Mouse (Mus musculus) hindbrain, embryonic 16.5 days (tissue): ENCODE data around the gene Efcab8. TPM values are rescaled to one million over a fixed set of nuclear protein-coding genes. Genes with fewer than 3 reads are reported as not detected.

Experiments used
- ATAC-seq: fragments of 200-750 bp; cut with Nextera tagmentation; 2 replicates; pipeline ENCODE4 v1.8.0; 2017; ENCODE audit warnings: moderate TSS enrichment, moderate library complexity
- H3K27ac ChIP-seq: fragments of 300-500 bp; sonication (generic); 2 replicates; pipeline ENCODE4 v1.5.1; 2014; ENCODE audit warnings: low read depth, mild to moderate bottlenecking, control low read depth, low read length, moderate library complexity
- H3K27me3 ChIP-seq: fragments of 300-500 bp; sonication (generic); replicated peaks from 2 replicates; pipeline ENCODE4 v1.6.1; 2014; ENCODE audit warnings: low read length; ENCODE audit not compliant: control insufficient read depth, insufficient read depth
- H3K36me3 ChIP-seq: fragments of 300-500 bp; sonication (generic); 2 replicates; pipeline ENCODE4 v1.6.1; 2014; ENCODE audit warnings: mild to moderate bottlenecking, low read length, moderate library complexity, mixed read lengths; ENCODE audit not compliant: control insufficient read depth, insufficient read depth
- H3K4me1 ChIP-seq: fragments of 300-500 bp; sonication (generic); 2 replicates; pipeline ENCODE4 v1.6.1; 2014; ENCODE audit warnings: low read depth, low read length; ENCODE audit not compliant: control insufficient read depth, insufficient read depth
- H3K4me2 ChIP-seq: fragments of 300-500 bp; sonication (generic); 2 replicates; pipeline ENCODE4 v1.6.1; 2014; ENCODE audit warnings: mild to moderate bottlenecking, low read length, control low read depth, moderate library complexity
- H3K4me3 ChIP-seq: fragments of 300-500 bp; sonication (generic); 2 replicates; pipeline ENCODE4 v1.5.1; 2014; ENCODE audit warnings: mild to moderate bottlenecking, low read length, control low read depth, moderate library complexity
- H3K9ac ChIP-seq: fragments of 300-500 bp; sonication (generic); 2 replicates; pipeline ENCODE4 v1.6.1; 2014; ENCODE audit warnings: low read depth, mild to moderate bottlenecking, control low read depth, low read length, moderate library complexity
- H3K9me3 ChIP-seq: fragments of 300-500 bp; sonication (generic); 2 replicates; pipeline ENCODE4 v1.6.1; 2014; ENCODE audit warnings: mild to moderate bottlenecking, low read length, moderate library complexity; ENCODE audit not compliant: control insufficient read depth
- WGBS: fragments of 180-500 bp; shearing (Covaris S2); extraction: QIAGEN DNeasy Blood & Tissue Kit; methylation state at CpG from one replicate; pipeline ENCODE4 v1.1.7; 2014; 5-methylcytosine and 5-hydroxymethylcytosine counted together
- polyA plus RNA-seq: library from polyadenylated mRNA; unstranded; fragments of >200 nt; fragmentation: Nextera tagmentation; extraction: Ambion mirVana; gene quantifications from 2 replicates; pipeline ENCODE4 v1.2.1, GENCODE M21; 2015

Efcab8 gene
- polyA plus RNA-seq, 1 experiment from 2014 or later, result not detected

GRCm38 (mm10) chr2:153848389-153848788, 68.7 kb downstream of the Efcab8 start:
- 77% methylated on average over 3 of the region's 3 CpGs for WGBS

DNA sequence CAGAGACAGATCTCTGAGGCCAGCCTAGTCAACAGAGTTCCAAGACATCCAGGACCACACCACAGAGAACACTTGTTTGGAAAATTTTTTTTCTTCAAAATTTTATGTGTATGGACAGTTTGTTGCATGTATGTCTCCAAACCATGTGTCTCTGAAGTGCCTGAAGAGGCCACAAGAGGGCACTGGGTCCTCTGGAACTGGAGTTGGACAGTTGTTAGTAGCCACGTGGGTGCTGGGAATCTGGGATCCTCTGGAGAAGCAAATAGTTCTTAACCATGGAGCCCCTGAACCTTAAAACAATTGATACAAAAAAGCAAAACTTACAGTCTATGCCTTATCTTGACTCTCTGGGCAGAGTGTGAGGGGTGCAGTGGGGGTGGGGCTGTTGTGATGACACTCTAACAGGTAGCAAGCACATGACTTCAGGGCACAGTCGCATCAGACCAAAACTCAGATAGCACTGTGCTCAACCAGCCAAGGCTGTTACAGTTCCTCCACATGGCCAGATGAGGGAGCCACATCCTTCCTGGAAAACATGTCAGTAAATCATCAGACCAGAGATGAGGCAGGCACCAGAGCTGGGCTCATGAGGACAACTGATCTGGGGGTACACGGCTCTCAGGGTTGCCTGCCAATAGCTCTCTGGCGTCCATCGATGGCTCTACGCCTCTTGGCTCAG, 70.8 kb downstream of the Efcab8 start:
- no peak overlapping the region for H3K9ac ChIP-seq
- H3K9me3 ChIP-seq, result no peaks in the 10 kb centered on the region
- H3K27ac ChIP-seq, result no peak overlapping the region
- H3K4me1 ChIP-seq, result no peaks in the 10 kb centered on the region
- no peak for ATAC-seq
- 89% methylated on average over 6 of the region's 6 CpGs for WGBS
- no peaks in the 10 kb centered on the region for H3K27me3 ChIP-seq
- H3K4me3 ChIP-seq, result no peak overlapping the region
- no peak overlapping the region for H3K4me2 ChIP-seq
- no peaks in the 10 kb centered on the region for H3K36me3 ChIP-seq

More at GRCm38 (mm10) chr2:153848389-153848788, 68.7 kb downstream of the Efcab8 start:
- Histone ChIP-seq H3K4me3 (no peak overlapping the region), H3K4me1 (no peaks in the 10 kb centered on the region), H3K27me3 (no peaks in the 10 kb centered on the region), H3K36me3 (no peaks in the 10 kb centered on the region), H3K9ac (no peak overlapping the region), H3K4me2 (no peak overlapping the region), H3K27ac (no peak overlapping the region), H3K9me3 (no peaks in the 10 kb centered on the region)
- no peak for ATAC-seq

DNA sequence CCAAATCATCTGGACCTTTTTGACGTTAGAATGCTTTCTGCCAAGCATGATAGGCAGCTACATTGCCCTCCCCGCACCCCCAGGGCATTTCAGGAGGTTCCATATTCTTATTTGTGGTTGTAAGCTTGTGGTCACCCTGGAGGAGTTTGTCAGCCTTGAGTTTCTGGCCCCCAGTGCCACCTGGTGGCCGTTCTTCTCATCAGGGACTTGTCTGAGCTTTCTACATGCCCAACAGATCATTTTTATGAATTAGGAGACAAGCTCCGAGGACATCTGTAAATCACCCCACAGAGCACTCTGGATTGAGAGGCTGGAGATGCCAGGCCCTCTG, 71.3 kb downstream of the Efcab8 start:
- Histone ChIP-seq H3K9ac (no peak overlapping the region), H3K27ac (no peak overlapping the region), H3K4me3 (no peak overlapping the region), H3K9me3 (no peaks in the 10 kb centered on the region), H3K36me3 (no peaks in the 10 kb centered on the region), H3K4me2 (no peak overlapping the region), H3K4me1 (no peaks in the 10 kb centered on the region), H3K27me3 (no peaks in the 10 kb centered on the region)
- 53% methylated on average over 4 of the region's 4 CpGs for WGBS
- no peak for ATAC-seq

DNA sequence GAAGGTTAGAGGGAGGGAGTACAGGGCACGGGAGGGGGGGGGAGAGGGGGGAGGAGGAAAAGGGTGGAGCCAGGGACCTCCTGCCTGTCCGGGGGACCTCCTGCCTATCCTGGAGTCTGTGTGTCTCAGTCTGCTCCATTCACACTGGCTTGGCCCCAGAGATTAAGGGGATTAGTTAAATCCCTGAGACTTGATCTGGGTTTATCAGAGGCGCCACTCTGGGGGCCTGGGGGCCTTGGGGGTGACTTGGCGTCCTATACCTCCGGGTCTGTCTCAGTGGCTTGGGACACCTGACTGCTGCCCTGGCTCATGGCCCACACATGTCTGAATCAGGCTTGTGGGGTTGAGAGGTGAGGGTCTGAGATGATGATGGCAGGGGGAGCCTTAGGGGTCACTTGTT, 73.8 kb downstream of the Efcab8 start:
- H3K36me3 ChIP-seq, result no peaks in the 10 kb centered on the region
- no peaks in the 10 kb centered on the region for H3K4me1 ChIP-seq
- no peak overlapping the region for H3K4me2 ChIP-seq
- H3K9ac ChIP-seq, result no peak overlapping the region
- ATAC-seq, result no peak
- 21% methylated on average over 5 of the region's 5 CpGs for WGBS
- H3K27ac ChIP-seq, result no peak overlapping the region
- H3K9me3 ChIP-seq, result no peaks in the 10 kb centered on the region
- H3K4me3 ChIP-seq, result no peak overlapping the region
- no peaks in the 10 kb centered on the region for H3K27me3 ChIP-seq

- H3K9ac ChIP-seq, result no peak overlapping the region
- H3K4me3 ChIP-seq, result no peak overlapping the region
- H3K27me3 ChIP-seq, result no peaks in the 10 kb centered on the region
- 89% methylated on average over 2 of the region's 2 CpGs for WGBS
- H3K9me3 ChIP-seq, result no peaks in the 10 kb centered on the region
- no peaks in the 10 kb centered on the region for H3K36me3 ChIP-seq
- ATAC-seq, result no peak
- no peaks in the 10 kb centered on the region for H3K4me1 ChIP-seq
- no peak overlapping the region for H3K27ac ChIP-seq
- no peak overlapping the region for H3K4me2 ChIP-seq
Observed at GRCm38 (mm10) chr2:153859581-153859980, 79.8 kb downstream of the Efcab8 start.

GRCm38 (mm10) chr2:153860315-153860714, 80.6 kb downstream of the Efcab8 start:
- H3K4me3 ChIP-seq, result no peak overlapping the region
- peaks cover 2% of the 10 kb centered on the region; the same call in 1 of the 2 replicates for H3K9me3 ChIP-seq
- no peak overlapping the region for H3K4me2 ChIP-seq
- H3K4me1 ChIP-seq, result no peaks in the 10 kb centered on the region
- 89% methylated on average over 11 of the region's 11 CpGs for WGBS
- ATAC-seq, result no peak
- H3K9ac ChIP-seq, result no peak overlapping the region
- H3K27me3 ChIP-seq, result no peaks in the 10 kb centered on the region
- no peaks in the 10 kb centered on the region for H3K36me3 ChIP-seq
- no peak overlapping the region for H3K27ac ChIP-seq

DNA sequence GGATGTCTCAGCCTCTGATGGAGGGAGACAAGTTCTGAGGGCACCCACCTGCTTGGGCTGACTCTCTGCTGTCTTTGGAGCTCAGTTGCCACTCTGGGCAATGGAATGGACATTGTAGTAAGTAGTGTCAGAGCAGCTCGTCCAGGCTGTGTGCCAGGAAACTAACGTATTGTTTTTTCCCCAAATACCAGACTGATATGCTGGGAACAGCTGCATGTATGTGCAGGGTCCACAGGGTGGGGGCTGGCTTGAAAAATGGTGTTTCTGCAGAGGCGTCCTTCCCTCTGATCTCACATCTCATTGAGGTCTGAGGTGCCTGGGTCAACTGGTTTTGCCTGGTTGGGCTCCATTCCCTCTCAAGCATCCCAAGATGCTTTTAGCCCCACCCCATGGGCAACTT, 81.0 kb downstream of the Efcab8 start:
- peaks cover 2% of the 10 kb centered on the region; the same call in 1 of the 2 replicates for H3K9me3 ChIP-seq
- ATAC-seq, result no peak
- 71% methylated on average over 3 of the region's 3 CpGs for WGBS

DNA sequence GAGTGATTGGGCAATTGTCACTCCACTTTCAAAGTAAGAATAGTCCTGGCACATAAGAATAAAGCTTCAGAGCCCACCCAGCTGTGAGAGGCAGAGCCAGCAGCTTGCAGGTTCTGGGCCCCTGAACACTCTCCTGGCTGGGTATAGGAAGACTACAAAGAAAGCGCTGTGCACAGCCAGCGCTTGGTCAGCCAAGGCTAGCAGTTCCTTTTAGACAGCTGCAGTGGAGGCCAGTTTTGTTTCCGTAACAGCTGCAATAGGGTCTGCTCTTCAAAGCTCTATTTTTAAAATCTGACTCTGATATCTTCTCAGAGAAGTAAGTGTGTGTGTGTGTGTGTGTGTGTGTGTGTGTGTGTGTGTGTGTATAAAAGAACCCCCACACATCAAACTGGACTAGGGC, 82.2 kb downstream of the Efcab8 start:
- Histone ChIP-seq H3K4me3 (no peak overlapping the region), H3K36me3 (no peaks in the 10 kb centered on the region), H3K9ac (no peak overlapping the region), H3K4me2 (no peak overlapping the region), H3K9me3 (peaks cover 2% of the 10 kb centered on the region; the same call in 1 of the 2 replicates), H3K4me1 (no peaks in the 10 kb centered on the region), H3K27me3 (no peaks in the 10 kb centered on the region), H3K27ac (no peak overlapping the region)
- no peak for ATAC-seq
- WGBS, result 70% methylated on average over 3 of the region's 3 CpGs

More for the DNA sequence above, 81.0 kb downstream of the Efcab8 start:
- H3K27me3 ChIP-seq, result no peaks in the 10 kb centered on the region
- no peaks in the 10 kb centered on the region for H3K36me3 ChIP-seq
- no peak overlapping the region for H3K4me3 ChIP-seq
- no peaks in the 10 kb centered on the region for H3K4me1 ChIP-seq
- H3K27ac ChIP-seq, result no peak overlapping the region
- no peak overlapping the region for H3K4me2 ChIP-seq
- no peak overlapping the region for H3K9ac ChIP-seq

GRCm38 (mm10) chr2:153870984-153871383, 91.3 kb downstream of the Efcab8 start, which contains the start of gene Sun5:
Sun5 (minus strand) TSS chr2:153871084.
- no peak for ATAC-seq
- H3K4me3 ChIP-seq, result no peak within 1 kb of the TSS
- H3K36me3 ChIP-seq, result no peaks in the 10 kb centered on the region
- no peak within 1 kb of the TSS for H3K27ac ChIP-seq
- H3K27me3 ChIP-seq, result no peaks in the 10 kb centered on the region
- no peak within 1 kb of the TSS for H3K9ac ChIP-seq
- no peaks in the 10 kb centered on the region for H3K4me1 ChIP-seq
- H3K9me3 ChIP-seq, result no peaks in the 10 kb centered on the region
- no peak within 1 kb of the TSS for H3K4me2 ChIP-seq
- WGBS, result 85% methylated on average over 4 of the region's 4 CpGs
